In the genomic region with DNA sequence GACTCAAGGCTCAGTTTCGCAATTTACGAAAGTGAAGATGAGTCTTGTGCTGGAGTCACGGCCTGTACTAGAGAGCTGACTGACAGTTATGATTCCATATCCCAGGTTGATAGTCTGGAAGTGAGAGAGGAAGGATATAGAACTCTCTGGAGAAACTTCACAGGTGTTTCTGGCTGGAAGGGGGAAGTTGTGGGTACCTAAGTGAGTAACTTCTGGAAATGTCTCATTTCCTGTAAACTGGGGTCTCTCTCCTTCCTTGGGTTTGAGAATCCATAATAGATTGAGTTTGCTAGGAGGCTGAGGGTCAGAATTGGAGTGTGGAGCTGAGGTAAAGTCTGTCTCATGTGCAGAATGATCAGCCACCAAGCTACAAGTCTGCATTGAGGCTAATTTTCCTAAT, we compare ENCODE assay signal across 21 mouse cellular contexts. TPM values are rescaled to one million over a fixed set of nuclear protein-coding genes. Genes with fewer than 3 reads are reported as not detected.
"Had no signal": no experiment of that assay in that cellular context is flagged by ENCODE, and none has a peak within 500 bp of the region (broad histone marks: within the 10 kb centered on the region; RNA-seq: fewer than 3 reads in every experiment).

No protein-coding gene starts in this region.

- H3K9ac ChIP-seq: limb, embryonic 15.5 days; lung, embryonic 14.5 days; midbrain, embryonic 15.5 days; neural tube, embryonic 13.5 days had no signal

- H3K9me3 ChIP-seq: limb, embryonic 15.5 days; megakaryocyte, embryonic 14.5 days; midbrain, embryonic 15.5 days; neural tube, embryonic 13.5 days had no signal

- DNase-seq: kidney, adult 8-10 months; kidney, postnatal 25 days; lung, embryonic 14.5 days; lung, postnatal 10 days; lung, postnatal 4 days; right cerebral cortex, postnatal 14 days; thymus, postnatal 36 days had no signal

- H3K27me3 ChIP-seq: limb, embryonic 15.5 days; megakaryocyte, embryonic 14.5 days had no signal

- ATAC-seq: intestine, postnatal 0 days; midbrain, embryonic 15.5 days had no signal

- H3K4me3 ChIP-seq: limb, embryonic 15.5 days; midbrain, embryonic 15.5 days; neural tube, embryonic 13.5 days had no signal

- H3K36me3 ChIP-seq: midbrain, embryonic 15.5 days; neural tube, embryonic 13.5 days had no signal

- H3K27ac ChIP-seq: limb, embryonic 15.5 days; midbrain, embryonic 15.5 days; neural tube, embryonic 13.5 days had no signal

- H3K4me2 ChIP-seq: limb, embryonic 15.5 days; lung, embryonic 14.5 days; midbrain, embryonic 11.5 days; midbrain, embryonic 15.5 days; neural tube, embryonic 13.5 days had no signal

RNA-seq across cellular contexts. Expression of a gene that starts 38.0 kb away (rescaled TPM):
- total RNA-seq: layer of hippocampus, postnatal 25 days; left cerebral cortex, postnatal 25 days; monocyte, adult 5-6 weeks had no signal
- polyA plus RNA-seq: intestine, postnatal 0 days; kidney, embryonic 16.5 days; limb, embryonic 11.5 days; limb, embryonic 15.5 days; lung, embryonic 14.5 days; midbrain, embryonic 11.5 days; neural tube, embryonic 13.5 days; spleen, adult 2 months; stomach, embryonic 16.5 days; thymus, postnatal 0 days had no signal
